Mouse (Mus musculus) bone marrow macrophage, adult 2 months (primary cell): ENCODE data around the gene Fam189a2.

Source experiments
- CTCF ChIP-seq: IDR thresholded peaks from 2 replicates; pipeline ENCODE4 v1.5.1; 2012; ENCODE audit warnings: low read depth, mild to moderate bottlenecking, low read length, moderate library complexity
- POLR2A ChIP-seq: IDR thresholded peaks from 2 replicates; pipeline ENCODE4 v1.6.1; 2012; ENCODE audit warnings: mild to moderate bottlenecking, low read depth, low read length, borderline replicate concordance

DNA sequence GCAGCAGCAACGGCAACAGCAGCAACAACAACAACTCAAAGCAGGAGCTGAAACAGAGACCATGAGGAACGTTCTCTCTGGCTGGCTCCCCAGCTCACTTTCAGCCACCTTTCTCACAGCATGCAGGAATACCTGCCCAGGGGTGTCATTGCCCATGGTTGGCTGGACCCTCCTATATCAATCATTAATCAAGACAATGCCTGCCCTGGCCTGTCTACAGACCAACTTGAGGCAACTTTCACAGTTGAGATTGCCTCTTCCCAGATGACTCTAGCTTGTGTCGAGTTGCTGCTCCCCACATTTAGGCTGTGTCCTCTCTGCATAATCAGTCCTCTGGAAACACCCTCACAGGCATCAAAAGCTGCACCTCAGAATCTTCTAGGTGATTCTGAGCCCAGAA, 17.6 kb downstream of the Fam189a2 start:
- TF ChIP-seq CTCF = no peak
- TF ChIP-seq POLR2A = no peak
